Mouse (Mus musculus) spleen, postnatal 14 days (tissue): ENCODE data around the gene Mtap.

Experiments used
- DNase-seq, 2 experiments: peaks; one replicate each; pipeline ENCODE4 v3.0.0; 2021 to 2022; ENCODE audit warnings: low spot score in 2 of 2

Mtap gene

DNA sequence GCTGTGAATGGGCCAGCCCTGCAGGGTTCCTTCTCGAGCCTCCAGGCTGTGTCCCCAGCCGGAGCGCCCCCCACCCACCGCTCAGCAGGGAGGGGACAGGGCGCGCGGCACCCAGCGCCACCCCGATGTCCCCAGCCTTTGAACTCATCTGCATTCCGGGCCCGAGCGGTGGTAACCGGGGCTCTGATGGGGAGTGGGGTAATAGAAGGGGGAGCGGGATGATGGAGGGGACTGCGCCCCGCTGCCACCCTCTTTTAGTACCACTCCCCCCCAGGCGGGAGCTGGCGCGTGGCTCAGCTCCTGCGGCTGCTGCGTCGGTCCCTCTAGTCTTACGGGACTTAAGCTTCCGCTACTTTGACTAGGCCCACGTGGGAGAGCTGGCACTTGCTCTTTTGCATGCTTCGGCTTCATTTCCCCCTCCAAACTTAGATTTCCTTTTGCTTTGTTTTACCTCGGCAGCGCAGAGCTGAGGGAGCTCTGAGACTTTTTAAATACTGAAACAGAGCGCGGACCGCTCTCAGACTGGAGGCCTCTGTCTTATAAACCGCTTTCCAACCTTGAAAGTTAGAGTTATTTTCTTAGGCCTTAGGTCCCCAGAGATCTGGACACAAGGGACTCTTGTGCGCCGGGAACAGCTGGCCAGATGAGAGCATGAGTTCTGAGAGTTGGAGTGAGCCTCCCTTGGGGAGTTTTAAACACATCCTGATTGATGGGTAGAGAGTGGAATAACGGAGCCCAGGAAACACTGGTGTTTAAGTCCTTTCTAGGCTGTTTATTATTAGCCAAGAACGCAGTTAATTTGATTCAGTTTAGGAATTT lies 829 bp downstream of the Mtap start:
- DNase-seq = peak in 1 of 2 experiments; percentile 27

DNA sequence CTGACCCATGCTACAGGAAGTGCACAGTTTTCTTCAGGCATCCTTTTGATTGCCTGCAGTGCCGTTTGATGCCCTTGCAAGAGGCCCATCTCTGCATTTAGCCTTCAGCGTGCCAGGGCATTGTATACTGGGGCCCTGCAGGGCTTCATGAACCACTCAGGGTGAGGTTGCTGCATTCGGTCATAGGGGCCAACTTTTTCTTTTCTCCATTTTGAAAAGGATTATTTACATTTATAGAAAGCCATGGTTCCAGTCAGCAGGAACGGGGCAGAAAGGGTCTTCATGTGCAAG lies 1.4 kb downstream of the Mtap start:
- DNase-seq = no peak

DNA sequence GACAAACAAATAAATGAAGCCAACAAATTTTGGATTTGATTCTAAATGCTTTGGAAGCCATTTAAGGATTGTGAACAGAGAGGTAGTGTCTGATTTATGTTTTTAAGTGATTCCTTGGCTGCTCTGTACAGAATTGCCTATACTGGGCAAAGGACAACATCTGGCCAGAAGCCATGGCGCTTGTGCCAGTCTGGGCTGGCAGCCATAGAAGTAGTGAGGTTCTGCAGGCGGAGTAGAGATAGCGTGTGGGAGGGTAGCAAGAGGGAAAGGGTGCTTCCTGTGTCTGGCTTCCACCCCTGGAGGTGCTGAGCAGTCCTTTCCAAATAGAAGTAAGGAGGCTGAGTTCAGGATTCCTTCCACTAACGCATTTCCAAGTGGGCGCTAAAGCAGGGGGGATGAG lies 3.9 kb downstream of the Mtap start:
- no peak for DNase-seq

DNA sequence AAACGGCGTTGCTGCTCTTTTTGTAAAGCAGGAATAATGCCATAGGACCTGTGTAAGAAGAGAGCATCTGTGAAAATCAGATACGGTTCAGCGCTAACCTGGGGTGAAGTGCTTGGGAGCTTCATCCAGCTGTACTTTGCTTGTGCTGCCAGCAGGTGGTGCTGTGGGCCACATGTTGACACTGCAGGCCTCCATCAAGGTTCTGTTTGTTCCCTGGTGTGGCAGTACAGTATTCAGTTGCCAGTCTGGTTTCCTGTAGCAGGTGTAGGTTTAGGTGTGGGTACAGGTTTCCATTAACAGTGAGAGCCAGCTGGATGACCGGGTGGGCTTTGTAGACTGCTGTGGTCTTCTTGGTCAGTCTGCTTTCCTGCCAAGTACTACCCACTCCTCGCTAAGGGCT lies 8.5 kb downstream of the Mtap start:
- peak; percentile 41 to 66 for DNase-seq

DNA sequence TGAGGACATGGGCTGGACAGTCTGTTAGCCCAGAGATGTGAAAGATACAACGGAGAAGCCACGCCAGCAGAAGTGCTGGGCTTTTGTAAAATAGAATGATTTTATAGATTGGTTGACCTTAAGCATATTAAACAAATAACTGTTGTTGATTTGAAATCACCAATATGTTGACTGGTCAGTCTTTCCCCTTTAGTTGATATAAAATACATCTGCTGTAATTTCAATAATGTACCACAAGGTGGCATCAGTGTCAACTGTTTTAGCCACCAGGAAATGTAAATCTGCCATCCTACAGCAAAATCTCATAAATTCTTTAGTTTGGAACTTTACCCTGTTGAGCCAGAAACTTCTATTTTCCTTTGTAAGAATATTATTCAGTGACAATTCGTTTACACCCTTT lies 9.4 kb downstream of the Mtap start:
- DNase-seq = no peak

DNA sequence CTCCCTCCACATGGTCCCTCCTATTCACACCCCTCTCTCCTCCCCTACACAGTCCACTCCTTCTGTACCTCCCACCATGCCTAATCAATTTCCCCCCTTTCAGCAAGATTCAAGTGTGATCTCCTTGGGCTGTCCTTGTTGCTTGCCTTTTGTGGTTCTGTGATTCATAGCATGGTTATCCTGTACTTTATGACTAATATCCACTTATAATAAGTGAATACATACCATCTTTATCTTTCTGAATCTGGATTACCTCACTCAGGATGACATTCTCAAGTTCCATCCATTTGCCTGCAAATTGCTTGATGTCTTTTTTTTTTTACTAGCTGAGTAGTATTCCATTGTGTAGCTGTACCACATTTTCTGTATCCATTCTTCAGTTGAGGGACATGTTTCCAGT lies 12.3 kb downstream of the Mtap start:
- no peak for DNase-seq

DNA sequence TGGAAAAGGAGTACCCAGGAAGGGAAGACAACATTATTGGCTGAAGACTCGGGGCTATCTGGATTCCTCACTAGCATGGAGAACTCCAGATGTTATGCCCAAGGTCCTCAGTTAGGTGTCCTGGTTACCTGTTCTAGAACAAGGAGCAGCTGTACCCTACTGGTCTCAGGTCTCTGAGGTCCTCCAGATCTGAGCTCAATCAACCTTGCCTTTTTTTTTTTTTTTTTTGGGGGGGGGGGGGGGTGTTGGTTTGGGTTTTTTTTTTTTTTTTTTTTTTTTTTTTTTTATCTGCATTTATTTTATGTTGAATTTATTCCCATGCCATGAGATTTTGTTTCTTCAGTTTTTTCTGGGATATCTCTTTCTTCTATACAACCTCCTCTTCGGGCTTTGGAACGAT lies 24.5 kb downstream of the Mtap start:
- DNase-seq = no peak

DNA sequence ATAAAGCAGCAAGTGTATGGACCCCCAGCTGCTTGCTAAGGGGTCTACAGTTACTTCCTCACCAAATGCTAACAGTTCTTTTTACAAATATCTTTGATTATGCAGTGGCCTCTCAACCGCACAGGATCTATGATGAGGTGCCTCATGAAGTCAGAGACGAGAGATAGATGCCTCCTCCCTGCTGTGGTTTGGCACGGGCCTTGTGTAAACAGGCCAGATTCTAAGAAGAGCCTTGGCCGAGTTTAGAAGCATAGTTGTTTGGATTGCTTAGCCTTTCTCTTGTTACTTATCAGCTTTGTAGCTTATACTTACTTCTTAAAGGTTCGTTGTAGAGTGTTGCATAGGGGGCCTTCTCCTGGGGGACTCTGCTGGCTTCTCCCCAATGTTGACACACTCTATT lies 25.6 kb downstream of the Mtap start:
- no peak for DNase-seq

DNA sequence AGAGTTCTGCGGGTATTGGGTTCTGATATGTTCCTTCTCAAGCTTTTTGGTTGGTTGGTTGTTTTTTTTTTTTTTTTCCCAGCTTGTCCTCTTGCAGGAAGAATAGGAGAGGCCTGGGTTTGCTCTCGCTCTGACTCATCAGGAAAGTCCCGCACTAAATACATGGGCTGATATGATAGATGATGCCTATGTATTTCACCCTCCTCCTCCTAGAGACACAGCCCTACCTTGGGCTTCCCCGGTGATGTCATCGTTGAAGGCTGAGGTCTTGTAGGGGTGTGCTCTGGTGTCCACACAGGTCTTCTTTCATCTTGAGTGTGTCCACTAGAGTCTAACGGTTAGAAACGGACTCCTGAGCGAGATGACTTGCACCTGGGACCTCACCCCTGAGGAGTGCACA lies 26.7 kb downstream of the Mtap start:
- DNase-seq = no peak

DNA sequence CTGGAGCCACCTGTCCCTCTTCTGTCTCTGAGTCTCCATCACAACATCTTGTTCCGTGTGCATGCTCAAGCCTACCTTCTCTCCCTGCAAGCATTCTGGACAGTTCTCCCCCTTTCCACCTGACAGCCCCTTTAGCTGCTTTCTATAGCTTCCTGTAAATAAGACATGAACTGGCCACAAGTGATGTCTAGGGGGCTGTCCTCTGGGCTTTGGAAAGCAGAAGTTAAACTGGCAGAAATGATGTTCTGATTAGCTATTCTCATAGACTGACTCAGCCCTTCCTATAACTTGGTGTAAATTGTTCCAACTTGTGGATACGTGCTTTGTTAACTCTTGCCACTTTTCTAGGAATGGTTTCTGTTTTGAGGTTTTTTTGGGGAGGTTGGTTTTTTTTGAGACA lies 27.8 kb downstream of the Mtap start:
- DNase-seq = no peak

DNA sequence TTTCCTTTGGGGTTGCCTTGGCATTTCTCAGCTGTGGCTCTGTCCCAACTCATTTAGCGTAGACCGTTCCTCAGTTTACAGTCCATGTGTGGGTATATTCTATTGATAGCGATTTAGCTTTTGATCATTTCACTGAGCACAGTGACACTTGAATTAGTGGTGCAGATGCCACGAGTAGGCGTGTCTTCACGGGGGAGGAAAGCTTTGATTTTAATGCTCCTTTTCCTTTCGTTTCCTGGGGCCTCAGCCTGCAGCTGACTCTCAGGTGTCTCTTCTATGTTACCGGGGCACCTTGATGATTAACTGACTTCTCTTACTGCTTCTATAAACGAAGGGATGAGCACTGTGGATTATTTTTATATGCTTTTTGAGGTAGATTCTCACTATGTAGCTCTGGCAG lies 32.0 kb downstream of the Mtap start:
- no peak for DNase-seq

DNA sequence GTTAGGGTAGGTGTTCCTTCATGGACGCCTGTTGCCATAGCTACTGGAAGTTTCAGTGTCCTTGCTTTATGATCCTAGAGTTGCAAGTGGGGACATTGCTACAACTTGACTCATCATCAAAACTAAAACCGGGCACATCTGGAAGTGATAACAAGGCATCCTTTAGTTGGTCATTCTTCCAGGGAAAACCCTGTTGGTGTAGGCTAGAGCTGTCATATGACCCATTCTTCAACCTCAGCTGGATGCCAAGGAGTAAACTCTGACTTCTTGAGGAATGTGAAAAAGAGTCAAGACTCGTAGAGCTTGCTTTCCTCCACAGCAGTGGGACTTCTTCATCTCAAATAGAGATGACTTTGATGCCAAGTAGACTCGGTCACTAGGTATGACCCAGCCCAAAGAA lies 32.8 kb downstream of the Mtap start:
- no peak for DNase-seq

DNA sequence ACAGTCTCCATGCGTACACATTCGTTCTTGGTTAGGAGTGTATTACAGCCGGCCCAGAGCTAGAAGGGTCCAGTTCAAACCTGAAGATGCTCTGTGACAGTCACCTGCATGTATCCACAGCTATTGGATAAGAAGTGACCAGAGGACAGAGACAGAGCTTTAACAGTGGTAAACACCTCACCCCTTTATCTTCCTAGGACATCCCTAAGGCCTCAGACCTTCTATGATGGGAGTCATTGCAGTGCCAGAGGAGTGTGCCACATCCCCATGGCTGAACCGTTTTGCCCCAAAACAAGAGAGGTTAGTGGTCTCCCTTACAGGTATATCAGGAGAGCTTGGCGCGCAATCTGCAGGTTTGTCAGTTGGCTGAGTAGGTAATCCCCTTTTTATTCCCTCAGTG lies 34.0 kb downstream of the Mtap start:
- DNase-seq = no peak

DNA sequence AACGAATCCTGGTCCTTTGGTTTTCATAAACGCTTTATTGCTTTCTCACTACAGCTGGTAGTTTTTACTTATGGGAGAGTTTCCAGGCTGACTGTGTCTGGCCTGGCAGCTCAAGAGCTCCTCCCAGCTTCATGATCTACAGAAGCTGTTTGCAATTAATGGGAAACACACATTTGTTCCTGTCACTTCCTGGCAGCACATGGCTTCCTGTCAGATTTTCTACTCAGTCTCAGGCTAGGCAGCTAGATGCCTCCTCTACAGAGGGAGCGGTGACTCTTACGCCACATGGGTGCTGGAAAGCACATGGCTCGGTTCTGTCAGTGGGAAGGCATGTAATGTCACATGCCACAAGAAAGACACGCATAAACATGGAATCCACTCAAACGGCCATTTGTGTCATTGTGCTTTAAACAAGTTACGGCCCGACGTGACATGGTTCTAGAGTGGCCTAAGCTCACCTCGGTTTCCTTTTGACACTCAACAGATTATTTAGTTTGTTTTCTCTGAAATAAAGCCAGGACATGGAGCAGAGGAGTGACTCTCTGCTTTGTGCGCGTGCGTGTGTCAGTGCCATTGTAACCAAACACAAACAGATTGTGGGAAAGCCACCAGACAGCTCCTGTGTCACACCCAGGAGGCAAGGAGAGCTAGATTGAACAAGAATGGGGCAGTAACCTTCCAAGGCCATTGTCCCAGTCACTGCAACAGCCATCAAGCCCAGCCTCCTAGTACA lies 36.1 kb downstream of the Mtap start:
- DNase-seq = no peak

DNA sequence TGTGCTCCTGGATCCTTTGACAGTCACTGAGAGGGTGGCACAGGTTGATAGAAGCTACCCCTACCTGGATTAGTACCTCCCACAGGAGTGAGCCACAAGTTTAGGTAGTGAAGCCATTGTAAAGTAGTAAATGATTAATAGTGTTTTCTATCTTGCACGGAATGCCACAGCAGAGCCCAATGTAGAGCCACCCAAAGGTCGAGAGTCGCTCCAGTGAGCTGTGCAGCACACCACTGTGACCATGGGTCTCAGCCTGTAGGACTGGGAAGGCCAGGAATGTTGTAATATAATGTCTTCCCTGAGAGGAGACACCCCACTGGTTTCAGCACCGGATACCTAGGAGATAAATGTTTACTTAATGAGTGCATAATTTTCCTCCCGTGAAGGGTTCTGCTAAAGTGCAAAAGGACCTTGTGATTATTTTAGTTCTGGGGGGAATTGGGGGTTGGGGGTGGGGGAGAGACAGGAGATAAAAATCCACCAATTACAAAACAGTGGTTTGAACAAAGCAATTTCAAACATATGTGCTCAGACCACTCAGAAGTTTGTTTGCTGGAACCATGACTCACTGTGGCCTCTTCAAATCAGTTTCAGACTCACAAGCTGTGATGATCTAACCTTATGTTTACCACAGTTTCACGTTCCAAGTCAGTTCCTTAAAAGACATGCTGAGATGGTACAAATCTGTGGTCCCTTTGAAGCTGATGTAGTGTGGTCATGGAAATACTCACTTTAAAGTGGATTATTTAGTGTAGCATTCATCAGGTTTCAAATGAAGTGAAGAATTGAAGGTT lies 40.8 kb downstream of the Mtap start:
- no peak for DNase-seq

DNA sequence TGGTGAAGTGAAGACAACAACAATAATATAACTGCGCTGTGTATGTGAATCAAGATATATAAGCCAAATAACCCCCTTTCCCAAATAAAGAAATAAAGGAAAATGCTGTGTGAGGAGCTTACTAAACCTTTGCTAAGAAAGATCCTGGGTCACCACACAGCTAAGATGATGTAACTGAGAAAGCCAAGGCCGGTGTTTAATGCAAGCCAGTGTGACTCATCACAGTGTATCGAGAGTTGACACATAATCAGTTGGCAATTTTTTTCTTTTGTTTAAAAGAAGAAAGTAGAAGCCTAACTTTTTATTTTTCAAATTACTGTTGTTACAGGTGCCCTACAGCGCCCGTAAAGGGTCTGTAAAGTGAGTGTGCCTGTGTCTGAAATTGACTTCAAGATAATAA lies 43.2 kb downstream of the Mtap start:
- no peak for DNase-seq

DNA sequence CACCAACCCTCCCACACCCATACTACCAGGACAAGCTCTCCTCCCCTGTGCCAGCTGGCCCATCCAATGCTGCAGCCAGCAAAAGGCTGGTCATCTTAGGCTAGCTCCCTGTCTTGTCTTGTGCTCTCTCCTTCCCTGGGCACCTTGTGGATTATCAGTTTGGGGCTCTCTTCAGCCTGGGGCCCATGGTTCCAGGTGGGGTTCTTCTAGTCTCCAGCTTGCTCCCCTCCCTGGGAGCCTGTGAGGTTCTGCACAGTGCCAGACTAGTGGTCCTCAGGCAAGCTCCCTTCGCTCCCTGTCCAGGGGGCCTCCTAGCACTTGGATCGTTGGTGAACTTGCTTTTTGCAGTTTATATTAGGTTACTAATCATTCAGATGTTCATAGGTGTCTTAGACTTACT lies 44.7 kb downstream of the Mtap start:
- DNase-seq = no peak

DNA sequence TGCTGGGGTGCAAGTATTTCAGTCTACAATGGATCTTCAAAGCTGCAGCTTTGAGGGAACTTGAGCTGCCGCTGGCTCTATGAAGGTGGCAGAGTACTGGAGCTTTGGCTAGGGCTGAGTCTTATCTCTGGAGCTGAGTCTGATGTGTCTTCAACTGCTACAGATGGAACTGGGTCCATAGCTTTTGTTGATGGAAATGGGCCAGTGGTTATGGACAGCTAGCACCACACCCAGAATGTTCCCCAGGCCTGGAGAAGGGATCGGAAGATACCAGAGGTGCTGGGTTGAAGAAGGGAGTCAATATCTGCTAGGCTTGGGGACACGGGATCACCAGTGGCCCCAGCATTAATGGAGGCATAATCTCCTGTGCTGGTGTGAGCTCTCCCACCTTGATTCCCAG lies 45.6 kb downstream of the Mtap start:
- no peak for DNase-seq

DNA sequence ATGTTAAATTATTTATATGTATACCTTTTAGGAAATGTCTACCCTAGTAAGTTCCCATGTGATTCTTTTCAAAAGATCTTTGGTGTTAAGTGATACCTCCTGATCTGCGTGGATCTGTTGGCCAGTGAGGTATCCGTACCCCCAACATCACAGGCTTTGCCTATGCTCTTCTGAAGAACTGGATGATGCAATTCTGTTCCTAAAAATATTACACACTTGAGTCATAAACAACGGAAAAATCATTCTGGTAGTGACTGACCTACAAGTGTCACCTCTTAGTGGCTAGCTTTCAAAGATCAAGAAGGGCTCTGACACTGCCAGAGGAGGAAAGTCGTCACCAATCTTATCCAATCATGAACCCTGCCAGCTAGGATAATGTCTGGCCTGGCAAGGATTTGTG lies 58.6 kb downstream of the Mtap start:
- DNase-seq = no peak

DNA sequence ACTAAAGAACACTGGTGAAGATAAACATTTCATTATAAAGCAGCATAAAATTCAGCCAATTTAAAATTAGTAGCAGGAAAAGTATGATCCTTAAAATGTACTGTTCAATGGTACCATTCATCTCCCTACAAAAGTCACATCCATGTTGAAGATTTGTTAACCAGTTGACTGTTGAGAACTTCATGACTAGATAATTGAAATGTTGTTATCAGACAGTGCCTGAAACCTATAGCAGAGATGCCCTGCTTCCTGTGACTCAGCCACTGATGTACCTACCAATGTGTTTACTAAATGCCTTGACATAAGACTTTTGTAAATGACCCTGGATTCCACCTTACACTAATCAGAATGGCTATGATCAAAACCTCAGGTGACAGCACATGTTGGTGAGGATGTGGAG lies 60.2 kb downstream of the Mtap start:
- DNase-seq = no peak

DNA sequence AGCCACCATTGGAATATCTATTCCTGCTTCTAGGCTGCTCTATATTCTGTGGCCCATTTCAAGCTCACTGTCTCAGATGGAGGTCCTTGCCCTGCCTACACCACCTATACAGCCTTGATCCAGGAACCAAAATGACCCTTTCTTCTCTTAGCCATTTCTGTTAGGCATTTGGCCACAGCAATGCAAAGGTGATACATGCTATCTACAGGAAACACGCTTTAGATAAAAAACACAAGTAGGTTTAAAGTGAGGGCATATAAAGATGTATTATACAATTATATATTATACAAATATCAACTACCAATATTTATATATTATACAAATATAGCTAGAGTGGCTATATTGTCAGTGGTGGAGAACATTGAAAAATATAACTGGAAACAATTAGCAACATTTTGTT lies 63.9 kb downstream of the Mtap start:
- DNase-seq = no peak

DNA sequence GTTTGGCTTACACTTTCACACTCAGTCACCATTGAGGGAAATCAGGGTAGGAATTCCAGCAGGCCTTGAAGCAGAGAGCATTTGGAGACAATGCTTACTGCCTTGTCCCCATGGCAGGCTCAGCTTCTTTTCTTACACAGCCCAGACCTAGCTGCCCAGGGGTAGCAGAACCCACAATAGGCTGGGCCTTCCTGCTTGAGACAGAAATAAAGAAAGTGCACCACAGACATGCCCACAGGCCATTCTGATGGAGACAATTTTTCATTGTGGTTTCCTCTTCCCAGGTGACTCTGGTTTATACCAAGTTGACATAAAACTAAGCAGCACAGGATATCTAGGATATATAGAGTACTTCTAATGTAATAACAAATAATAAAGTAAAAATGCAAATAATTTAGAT lies 72.4 kb downstream of the Mtap start:
- no peak for DNase-seq

DNA sequence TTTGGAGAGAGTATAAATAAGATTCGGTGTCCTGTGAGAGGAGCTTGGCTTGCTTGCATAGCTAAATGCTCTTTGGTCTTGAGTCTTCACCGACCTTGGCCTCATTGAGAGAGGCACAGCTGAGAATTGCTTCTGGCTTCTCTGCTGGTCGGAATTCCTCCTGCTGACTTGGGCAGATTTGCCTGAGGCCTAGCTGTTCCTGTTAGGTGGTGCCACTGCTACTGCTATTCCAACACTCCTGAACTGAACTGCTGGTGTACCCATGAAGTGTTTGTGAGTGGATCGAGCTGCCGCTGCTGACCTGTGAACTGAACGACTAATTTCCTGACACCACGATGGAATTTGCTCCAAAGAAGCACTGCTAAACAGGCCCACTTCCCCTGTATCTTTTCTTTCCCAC lies 73.4 kb downstream of the Mtap start:
- no peak for DNase-seq
